Mouse (Mus musculus) liver, embryonic 16.5 days (tissue): ENCODE measurements around the gene Wdr66. TPM values are rescaled to one million over a fixed set of nuclear protein-coding genes. Genes with fewer than 3 reads are reported as not detected.

ENCODE experiments used
- ATAC-seq: fragments of 200-750 bp; cut with Nextera tagmentation; 2 replicates; pipeline ENCODE4 v1.8.0; 2017; ENCODE audit warnings: low read depth, mild to moderate bottlenecking, moderate number of reproducible peaks, moderate library complexity
- H3K27ac ChIP-seq: fragments of 300-500 bp; sonication (generic); 2 replicates; pipeline ENCODE4 v1.5.1; 2014; ENCODE audit warnings: mild to moderate bottlenecking, low read length
- H3K27me3 ChIP-seq: fragments of 300-500 bp; sonication (generic); 2 replicates; pipeline ENCODE4 v1.6.1; 2014; ENCODE audit warnings: low read depth, low read length, mixed read lengths; ENCODE audit not compliant: control insufficient read depth, insufficient read depth
- H3K36me3 ChIP-seq: fragments of 300-500 bp; sonication (generic); 2 replicates; pipeline ENCODE4 v1.6.1; 2014; ENCODE audit warnings: mild to moderate bottlenecking; ENCODE audit not compliant: control insufficient read depth, insufficient read depth
- H3K4me1 ChIP-seq: fragments of 300-500 bp; sonication (generic); 2 replicates; pipeline ENCODE4 v1.6.1; 2014; ENCODE audit warnings: low read depth, low read length, mixed read lengths; ENCODE audit not compliant: control insufficient read depth
- H3K4me2 ChIP-seq: fragments of 300-500 bp; sonication (generic); 2 replicates; pipeline ENCODE4 v1.6.1; 2014; ENCODE audit warnings: low read depth, low read length, mixed read lengths
- H3K4me3 ChIP-seq: fragments of 300-500 bp; sonication (generic); 2 replicates; pipeline ENCODE4 v1.5.1; 2014; ENCODE audit warnings: low read depth, mild to moderate bottlenecking, low read length
- H3K9ac ChIP-seq: fragments of 300-500 bp; sonication (generic); 2 replicates; pipeline ENCODE4 v1.6.1; 2014; ENCODE audit warnings: low read depth, low read length
- H3K9me3 ChIP-seq: fragments of 300-500 bp; sonication (generic); replicated peaks from 2 replicates; pipeline ENCODE4 v1.6.1; 2016; ENCODE audit warnings: low read length; ENCODE audit not compliant: control insufficient read depth
- WGBS: fragments of 180-500 bp; shearing (Covaris S2); extraction: QIAGEN DNeasy Blood & Tissue Kit; methylation state at CpG from one replicate; pipeline ENCODE4 v1.1.7; 2014; ENCODE audit not compliant: insufficient replicate concordance; 5-methylcytosine and 5-hydroxymethylcytosine counted together
- polyA plus RNA-seq: library from polyadenylated mRNA; unstranded; fragments of >200 nt; fragmentation: Nextera tagmentation; extraction: Ambion mirVana; gene quantifications from 2 replicates; pipeline ENCODE4 v1.2.1, GENCODE M21; 2015

The Wdr66 gene
- polyA plus RNA-seq, 1 experiment from 2014 or later = 0.11 TPM

- H3K27ac ChIP-seq = peak within 1 kb of the TSS; percentile 78
- no peaks in the 10 kb centered on the region for H3K9me3 ChIP-seq
- peaks cover 15% of the 10 kb centered on the region for H3K4me1 ChIP-seq
- H3K9ac ChIP-seq = peak within 1 kb of the TSS; percentile 84
- no peaks in the 10 kb centered on the region for H3K27me3 ChIP-seq
- H3K4me2 ChIP-seq = peak within 1 kb of the TSS; percentile 94
- no peaks in the 10 kb centered on the region for H3K36me3 ChIP-seq
- under 1% methylated on average over 68 of the region's 69 CpGs for WGBS
- H3K4me3 ChIP-seq = peak within 1 kb of the TSS; percentile 85
- ATAC-seq = peak; percentile 82
Measured at GRCm38 (mm10) chr5:123343707-123344627, 92.1 kb downstream of the Wdr66 start, which contains the start of gene Bcl7a. TSS of gene Bcl7a (plus strand) at chr5:123343834.

- ATAC-seq = peak; percentile 22
- under 1% methylated on average over 46 of the region's 51 CpGs for WGBS
- peak overlapping the region; percentile 94 for H3K4me2 ChIP-seq
- H3K9me3 ChIP-seq = no peaks in the 10 kb centered on the region
- H3K36me3 ChIP-seq = no peaks in the 10 kb centered on the region
- H3K27ac ChIP-seq = peak overlapping the region; percentile 78
- H3K4me1 ChIP-seq = peaks cover 15% of the 10 kb centered on the region
- H3K27me3 ChIP-seq = no peaks in the 10 kb centered on the region
- peak overlapping the region; percentile 84 for H3K9ac ChIP-seq
- peak overlapping the region; percentile 85 for H3K4me3 ChIP-seq
Measured at GRCm38 (mm10) chr5:123344628-123344962, 92.7 kb downstream of the Wdr66 start.

- H3K9ac ChIP-seq = peak overlapping the region; percentile 84
- no peaks in the 10 kb centered on the region for H3K27me3 ChIP-seq
- H3K4me1 ChIP-seq = peaks cover 15% of the 10 kb centered on the region
- H3K4me3 ChIP-seq = peak overlapping the region; percentile 85
- H3K36me3 ChIP-seq = no peaks in the 10 kb centered on the region
- no peaks in the 10 kb centered on the region for H3K9me3 ChIP-seq
- peak overlapping the region; percentile 78 for H3K27ac ChIP-seq
- ATAC-seq = peak; percentile 20; the same call in 1 of the 2 replicates
- WGBS = under 1% methylated on average over 74 of the region's 87 CpGs
- peak overlapping the region; percentile 94 for H3K4me2 ChIP-seq
Measured at GRCm38 (mm10) chr5:123344963-123345852, 93.3 kb downstream of the Wdr66 start.

- Histone ChIP-seq H3K9me3 (no peaks in the 10 kb centered on the region), H3K27ac (peak overlapping the region; percentile 78), H3K4me2 (peak overlapping the region; percentile 94), H3K36me3 (no peaks in the 10 kb centered on the region), H3K4me3 (peak overlapping the region; percentile 85), H3K9ac (peak overlapping the region; percentile 84), H3K27me3 (no peaks in the 10 kb centered on the region), H3K4me1 (peaks cover 15% of the 10 kb centered on the region)
- peak; percentile 31; the same call in 1 of the 2 replicates for ATAC-seq
- WGBS = 3% methylated on average over 22 of the region's 22 CpGs
Measured at GRCm38 (mm10) chr5:123345853-123346654, 94.2 kb downstream of the Wdr66 start.

- Histone ChIP-seq H3K9me3 (no peaks in the 10 kb centered on the region), H3K27ac (peak overlapping the region; percentile 60), H3K27me3 (no peaks in the 10 kb centered on the region), H3K9ac (no peak overlapping the region; the same call in 1 of the 2 replicates), H3K4me2 (peak overlapping the region; percentile 94), H3K4me3 (peak overlapping the region; percentile 85), H3K4me1 (peaks cover 15% of the 10 kb centered on the region), H3K36me3 (no peaks in the 10 kb centered on the region)
- no peak for ATAC-seq
- WGBS = 63% methylated on average over 7 of the region's 7 CpGs
Measured at GRCm38 (mm10) chr5:123346701-123347270, 94.9 kb downstream of the Wdr66 start.

GRCm38 (mm10) chr5:123347985-123348384, 96.1 kb downstream of the Wdr66 start:
- H3K27ac ChIP-seq = no peak overlapping the region
- 60% methylated on average over 2 of the region's 2 CpGs for whole genome bisulfite sequencing
- H3K27me3 ChIP-seq = no peaks in the 10 kb centered on the region
- no peaks in the 10 kb centered on the region for H3K36me3 ChIP-seq
- no peak overlapping the region for H3K4me2 ChIP-seq
- H3K4me1 ChIP-seq = peaks cover 15% of the 10 kb centered on the region
- H3K4me3 ChIP-seq = no peak overlapping the region
- H3K9ac ChIP-seq = no peak overlapping the region
- H3K9me3 ChIP-seq = no peaks in the 10 kb centered on the region
- ATAC-seq = no peak

GRCm38 (mm10) chr5:123350386-123350785, 98.5 kb downstream of the Wdr66 start:
- Histone ChIP-seq H3K9me3 (no peaks in the 10 kb centered on the region), H3K4me2 (no peak overlapping the region), H3K27me3 (no peaks in the 10 kb centered on the region), H3K36me3 (no peaks in the 10 kb centered on the region), H3K9ac (no peak overlapping the region), H3K4me3 (no peak overlapping the region), H3K27ac (no peak overlapping the region), H3K4me1 (peaks cover 15% of the 10 kb centered on the region)
- ATAC-seq = no peak
- 37% methylated on average over 10 of the region's 10 CpGs for WGBS

- Histone ChIP-seq H3K27me3 (no peaks in the 10 kb centered on the region), H3K9me3 (no peaks in the 10 kb centered on the region), H3K4me3 (no peak overlapping the region), H3K27ac (no peak overlapping the region), H3K4me2 (no peak overlapping the region), H3K9ac (no peak overlapping the region), H3K36me3 (peaks cover 3% of the 10 kb centered on the region), H3K4me1 (no peaks in the 10 kb centered on the region)
- ATAC-seq = no peak
- WGBS = 75% methylated on average over 11 of the region's 11 CpGs
Measured at GRCm38 (mm10) chr5:123355918-123356317, 104.0 kb downstream of the Wdr66 start.
